Mouse (Mus musculus): Measurements from ENCODE around the gene Cyp2a12.
"Not testable (repeated sequence)": the region's sequence is repeated elsewhere in the genome, so short reads cannot be mapped to it uniquely, and the experiment has no call there.

The Cyp2a12 gene

GRCm38 (mm10) chr7:27028789-27029188, at the start of gene Cyp2a12:
Gene Cyp2a12 (plus strand): TSS chr7:27029081.
- DNase-seq (ENCODE audit: low read depth), result no peak

- DNase-seq (ENCODE audit: low read depth), result not testable (repeated sequence)
Observed at GRCm38 (mm10) chr7:26981464-26981863, 47.4 kb upstream of the Cyp2a12 start.

- not testable (repeated sequence) for DNase-seq (ENCODE audit: low read depth)
Observed at GRCm38 (mm10) chr7:26981937-26982336, 46.9 kb upstream of the Cyp2a12 start.

GRCm38 (mm10) chr7:26982551-26982950, 46.3 kb upstream of the Cyp2a12 start:
- DNase-seq (ENCODE audit: low read depth), result no peak

- DNase-seq (ENCODE audit: low read depth), result not testable (repeated sequence)
Observed at GRCm38 (mm10) chr7:26983151-26983550, 45.7 kb upstream of the Cyp2a12 start.

- DNase-seq (ENCODE audit: low read depth), result not testable (repeated sequence)
Observed at GRCm38 (mm10) chr7:27026581-27026980, 2.3 kb upstream of the Cyp2a12 start.

- not testable (repeated sequence) for DNase-seq (ENCODE audit: low read depth)
Observed at GRCm38 (mm10) chr7:27048886-27049285, 20.0 kb downstream of the Cyp2a12 start.

- DNase-seq (ENCODE audit: low read depth), result not testable (repeated sequence)
Observed at GRCm38 (mm10) chr7:27059333-27059732, 30.5 kb downstream of the Cyp2a12 start.

GRCm38 (mm10) chr7:27059896-27060295, 31.0 kb downstream of the Cyp2a12 start:
- DNase-seq (ENCODE audit: low read depth), result not testable (repeated sequence)

GRCm38 (mm10) chr7:27078641-27079040, 49.8 kb downstream of the Cyp2a12 start:
- no peak for DNase-seq (ENCODE audit: low read depth)

GRCm38 (mm10) chr7:27081625-27082024, 52.7 kb downstream of the Cyp2a12 start:
- no peak for DNase-seq (ENCODE audit: low read depth)
